ENCODE assay signal across 26 mouse cellular contexts in genomic region chr13:112105953-112106352, GRCm38 (mm10).
"Had no signal": no experiment of that assay in that cellular context is flagged by ENCODE, and none has a peak within 500 bp of the region (broad histone marks: within the 10 kb centered on the region; RNA-seq: fewer than 3 reads in every experiment).

No protein-coding gene starts in this region.

- H3K27ac ChIP-seq: gastrocnemius, adult 2 months; heart, embryonic 10.5 days; hindbrain, embryonic 10.5 days; hindbrain, embryonic 12.5 days; hindbrain, embryonic 15.5 days; hindbrain, postnatal 0 days; kidney, embryonic 15.5 days; kidney, postnatal 0 days; limb, embryonic 10.5 days; limb, embryonic 12.5 days had no signal

- DNase-seq: gastrocnemius, adult 2 months; gastrocnemius, postnatal 10 days; gastrocnemius, postnatal 25 days; heart, adult 18-20 months; heart, postnatal 10 days; heart, postnatal 4 days; kidney, adult 11 months; kidney, adult 2 months; kidney, adult 9 months; kidney, postnatal 14 days; kidney, postnatal 36 days; layer of hippocampus, adult 9-11 months; layer of hippocampus, postnatal 36 days; liver had no signal

- H3K4me1 ChIP-seq: limb, embryonic 12.5 days had no signal

- H3K9ac ChIP-seq: heart, embryonic 12.5 days; hindbrain, embryonic 12.5 days; hindbrain, embryonic 15.5 days; kidney, embryonic 15.5 days; limb, embryonic 12.5 days had no signal

- H3K4me2 ChIP-seq: heart, embryonic 12.5 days; hindbrain, embryonic 12.5 days; hindbrain, embryonic 15.5 days; kidney, embryonic 15.5 days; limb, embryonic 12.5 days; liver, embryonic 11.5 days had no signal

- H3K27me3 ChIP-seq: heart, embryonic 12.5 days; hindbrain, embryonic 12.5 days; hindbrain, embryonic 15.5 days; kidney, embryonic 15.5 days had no signal

- ATAC-seq: hindbrain, postnatal 0 days; intestine, embryonic 16.5 days had no signal

- H3K4me3 ChIP-seq: gastrocnemius, adult 2 months; heart, embryonic 10.5 days; heart, embryonic 12.5 days; hindbrain, embryonic 10.5 days; hindbrain, embryonic 12.5 days; hindbrain, embryonic 15.5 days; kidney, embryonic 15.5 days; limb, embryonic 10.5 days; limb, embryonic 12.5 days had no signal

- H3K36me3 ChIP-seq: heart, embryonic 10.5 days; heart, embryonic 12.5 days; hindbrain, embryonic 10.5 days; hindbrain, embryonic 12.5 days; hindbrain, embryonic 15.5 days; kidney, embryonic 15.5 days; limb, embryonic 10.5 days; limb, embryonic 12.5 days had no signal

- H3K9me3 ChIP-seq: heart, embryonic 10.5 days; heart, embryonic 12.5 days; hindbrain, embryonic 10.5 days; hindbrain, embryonic 12.5 days; hindbrain, embryonic 15.5 days; kidney, embryonic 15.5 days; limb, embryonic 10.5 days; limb, embryonic 12.5 days had no signal
